Mouse (Mus musculus): ENCODE data around the gene Izumo1r. TPM values are rescaled to one million over a fixed set of nuclear protein-coding genes. Genes with fewer than 3 reads are reported as not detected.
A peak's percentile ranks its signal among the peaks of the same experiment; 100 is the strongest.

Izumo1r gene
- polyA plus RNA-seq, 1 experiment = not detected

DNA sequence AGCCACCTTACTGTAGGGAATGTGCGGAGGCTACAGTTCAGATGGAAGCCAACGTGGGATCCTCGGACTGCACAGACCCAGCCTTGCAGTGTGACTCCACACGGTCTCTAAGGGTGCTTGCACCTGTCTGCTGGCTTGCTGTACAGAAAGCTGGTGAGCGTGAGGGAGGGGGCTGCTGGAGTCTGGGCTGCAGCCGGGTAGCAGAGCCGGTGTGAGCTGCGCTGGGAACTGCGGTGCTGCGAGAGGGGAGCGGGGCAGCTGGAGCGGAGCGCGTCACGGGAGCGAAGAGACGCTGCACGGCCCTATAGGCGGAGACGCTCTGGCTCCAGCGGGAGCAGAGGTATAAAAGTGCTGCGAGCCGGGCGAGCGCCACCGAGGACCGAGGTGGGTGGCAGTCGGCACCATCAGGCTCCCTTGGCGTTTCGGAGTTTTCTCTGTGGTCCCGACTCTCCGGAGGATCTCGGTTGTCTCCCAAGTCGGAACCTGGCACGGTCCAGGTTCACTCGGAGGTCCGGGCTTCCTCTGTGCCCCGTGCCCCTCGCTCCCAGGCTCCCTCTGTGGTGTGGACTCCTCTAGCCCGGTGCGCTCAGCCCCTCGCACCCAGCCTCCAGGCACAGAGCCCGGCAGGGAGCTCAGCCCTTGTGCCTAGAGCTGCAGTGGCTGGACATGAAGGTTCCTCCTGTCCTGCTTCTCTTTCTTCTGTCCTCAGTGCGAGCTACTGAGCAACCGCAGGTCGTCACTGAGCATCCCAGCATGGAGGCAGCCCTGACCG is 43.7 kb downstream of the Izumo1r start, which contains the start of gene Gpr83:
Gpr83 (plus strand) TSS at position 343 of the 772 bp plus-strand sequence.
- DNase-seq = peak; percentile 17 to 36
- Histone ChIP-seq H3K4me3 (replicated peaks; ENCODE audit: insufficient read depth, low read depth, low read length) (peak within 1 kb of the TSS; percentile 49), H3K27ac (ENCODE audit: insufficient read depth, low read length) (no peak within 1 kb of the TSS), H3K27me3 (ENCODE audit: control insufficient read depth, insufficient read depth, low read length) (no peaks in the 10 kb centered on the region), H3K4me1 (ENCODE audit: control insufficient read depth, insufficient read depth, low read length) (peaks cover 9% of the 10 kb centered on the region)
- TF ChIP-seq CTCF (IDR thresholded peaks at IDR 0.05; ENCODE audit: borderline replicate concordance, insufficient read depth, low read depth, low read length) (no peak), POLR2A (IDR thresholded peaks at IDR 0.05; ENCODE audit: borderline replicate concordance, insufficient read depth, low read length) (no peak)
- under 1% methylated on average over 47 of the region's 47 CpGs for WGBS

DNA sequence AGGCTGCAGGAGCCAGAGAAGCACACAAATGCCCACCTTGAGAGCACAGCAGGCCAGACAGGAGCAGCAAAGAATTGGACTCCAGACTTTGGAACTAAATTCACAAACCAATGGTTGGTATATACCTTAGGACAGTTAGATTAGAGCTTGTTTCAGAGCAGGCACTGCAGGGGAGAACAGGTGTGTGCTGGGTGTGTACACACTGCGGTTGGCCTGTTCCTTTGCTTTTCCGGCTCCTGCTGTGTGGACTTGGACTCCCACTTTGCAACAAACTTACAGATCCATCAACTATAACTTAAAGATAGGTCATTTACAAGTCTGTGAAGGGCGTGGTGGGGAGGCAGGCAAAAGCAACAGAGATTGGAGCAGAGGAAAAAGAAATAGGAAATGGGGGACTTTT is 45.0 kb downstream of the Izumo1r start:
- no peak overlapping the region for H3K4me3 ChIP-seq (replicated peaks; ENCODE audit: insufficient read depth, low read depth, low read length)
- no peaks in the 10 kb centered on the region for H3K27me3 ChIP-seq (ENCODE audit: control insufficient read depth, insufficient read depth, low read length)
- no peak overlapping the region for H3K27ac ChIP-seq (ENCODE audit: insufficient read depth, low read length)
- TF ChIP-seq POLR2A (IDR thresholded peaks at IDR 0.05; ENCODE audit: borderline replicate concordance, insufficient read depth, low read length) (no peak), CTCF (IDR thresholded peaks at IDR 0.05; ENCODE audit: borderline replicate concordance, insufficient read depth, low read depth, low read length) (no peak)
- WGBS = 92% methylated on average over 3 of the region's 3 CpGs
- no peak for DNase-seq
- H3K4me1 ChIP-seq (ENCODE audit: control insufficient read depth, insufficient read depth, low read length) = peaks cover 9% of the 10 kb centered on the region

DNA sequence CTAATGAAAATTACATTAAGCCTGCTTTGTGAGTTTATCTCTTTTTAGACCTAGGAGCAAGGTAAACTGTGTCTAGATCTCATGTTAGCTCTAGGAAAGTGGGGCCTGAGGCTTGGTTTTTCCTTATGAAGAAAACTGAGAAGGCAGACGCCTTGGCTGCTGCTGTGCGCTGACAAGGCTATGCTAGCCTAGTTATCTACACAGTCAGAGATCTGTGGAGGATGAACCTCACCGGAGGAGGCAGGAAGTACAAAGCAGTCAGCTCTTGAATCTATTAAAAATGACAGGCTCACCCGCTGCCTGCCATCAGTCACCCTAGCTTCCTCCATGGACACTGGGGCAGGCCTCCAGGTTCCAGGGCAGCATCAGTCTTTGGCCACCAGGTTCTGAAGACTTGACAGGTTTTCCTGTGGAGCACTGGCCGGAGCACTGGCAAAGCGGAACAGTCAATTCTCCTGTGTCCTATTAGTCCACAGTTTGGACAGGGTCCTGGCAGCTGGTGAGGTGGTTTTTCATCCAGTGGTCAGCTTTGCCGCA is 45.5 kb downstream of the Izumo1r start:
- no peak overlapping the region for H3K4me3 ChIP-seq (replicated peaks; ENCODE audit: insufficient read depth, low read depth, low read length)
- H3K4me1 ChIP-seq (ENCODE audit: control insufficient read depth, insufficient read depth, low read length) = peaks cover 9% of the 10 kb centered on the region
- 47% methylated on average over 7 of the region's 7 CpGs for WGBS
- TF ChIP-seq CTCF (IDR thresholded peaks at IDR 0.05; ENCODE audit: borderline replicate concordance, insufficient read depth, low read depth, low read length) (no peak), POLR2A (IDR thresholded peaks at IDR 0.05; ENCODE audit: borderline replicate concordance, insufficient read depth, low read length) (no peak)
- no peak for DNase-seq
- no peak overlapping the region for H3K27ac ChIP-seq (ENCODE audit: insufficient read depth, low read length)
- H3K27me3 ChIP-seq (ENCODE audit: control insufficient read depth, insufficient read depth, low read length) = no peaks in the 10 kb centered on the region

DNA sequence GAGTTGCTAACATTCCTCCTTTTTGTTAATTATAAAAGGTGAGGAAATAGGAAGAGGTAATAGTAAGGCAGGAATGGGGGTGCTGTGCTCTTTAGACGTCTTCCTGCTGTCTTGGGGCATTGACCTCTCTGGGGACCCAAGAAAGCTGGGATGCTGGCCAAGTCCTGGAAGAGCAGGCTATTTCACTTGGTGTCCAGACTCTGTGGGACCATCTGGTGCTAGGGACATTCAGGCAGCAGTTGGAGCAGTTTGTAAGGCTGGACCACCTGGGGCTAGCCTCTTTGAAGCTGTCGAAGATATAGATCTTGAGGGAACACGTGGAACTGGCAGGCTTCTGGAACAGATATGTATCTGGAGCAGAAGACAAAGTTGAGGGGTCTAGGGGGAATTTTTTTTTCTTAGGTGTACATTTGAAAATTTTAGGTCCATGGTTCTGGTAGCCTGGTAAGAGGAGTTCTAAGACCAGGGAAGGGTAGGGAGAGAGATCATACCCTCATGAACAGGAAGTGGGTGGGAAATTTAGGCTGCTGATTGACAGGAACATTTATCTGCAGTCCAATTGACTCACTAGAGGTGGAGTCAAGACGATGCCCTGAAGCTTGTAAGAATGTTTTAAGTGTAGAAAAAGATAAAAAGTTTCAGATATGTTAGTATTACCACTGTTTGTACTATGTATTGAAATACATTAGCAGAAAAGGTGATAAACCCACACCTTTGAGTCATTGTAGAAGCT is 46.7 kb downstream of the Izumo1r start:
- no peak for TF ChIP-seq POLR2A (IDR thresholded peaks at IDR 0.05; ENCODE audit: borderline replicate concordance, insufficient read depth, low read length)
- no peak for TF ChIP-seq CTCF (IDR thresholded peaks at IDR 0.05; ENCODE audit: borderline replicate concordance, insufficient read depth, low read depth, low read length)

DNA sequence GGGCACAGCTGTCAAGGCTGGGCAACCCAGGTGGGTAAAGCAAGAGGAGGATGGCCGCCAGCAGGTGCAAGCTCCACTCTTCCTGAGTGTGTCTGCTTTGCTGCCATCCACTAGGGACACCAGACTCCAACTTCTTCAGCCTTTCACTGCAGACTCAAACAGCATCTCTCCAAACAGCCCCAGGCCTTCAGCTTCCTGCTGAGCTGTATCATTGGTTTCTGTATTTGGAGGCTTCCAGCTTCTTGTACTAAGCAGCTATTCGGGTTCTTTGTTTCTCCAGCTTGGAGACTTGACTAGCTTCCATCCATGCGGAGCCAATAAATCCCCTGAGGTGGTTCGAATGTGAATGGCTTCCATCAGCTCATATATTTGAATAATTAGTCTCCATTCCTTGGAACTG is 49.2 kb downstream of the Izumo1r start:
- no peak for TF ChIP-seq POLR2A (IDR thresholded peaks at IDR 0.05; ENCODE audit: borderline replicate concordance, insufficient read depth, low read length)
- TF ChIP-seq CTCF (IDR thresholded peaks at IDR 0.05; ENCODE audit: borderline replicate concordance, insufficient read depth, low read depth, low read length) = no peak
- peaks cover 9% of the 10 kb centered on the region for H3K4me1 ChIP-seq (ENCODE audit: control insufficient read depth, insufficient read depth, low read length)

More for the DNA sequence above, 46.7 kb downstream of the Izumo1r start:
- no peak overlapping the region for H3K27ac ChIP-seq (ENCODE audit: insufficient read depth, low read length)
- no peaks in the 10 kb centered on the region for H3K27me3 ChIP-seq (ENCODE audit: control insufficient read depth, insufficient read depth, low read length)
- H3K4me3 ChIP-seq (replicated peaks; ENCODE audit: insufficient read depth, low read depth, low read length) = no peak overlapping the region
- DNase-seq = peak in 1 of 2 experiments; percentile 49
- peaks cover 9% of the 10 kb centered on the region for H3K4me1 ChIP-seq (ENCODE audit: control insufficient read depth, insufficient read depth, low read length)
- 12% methylated on average over 4 of the region's 4 CpGs for WGBS

DNA sequence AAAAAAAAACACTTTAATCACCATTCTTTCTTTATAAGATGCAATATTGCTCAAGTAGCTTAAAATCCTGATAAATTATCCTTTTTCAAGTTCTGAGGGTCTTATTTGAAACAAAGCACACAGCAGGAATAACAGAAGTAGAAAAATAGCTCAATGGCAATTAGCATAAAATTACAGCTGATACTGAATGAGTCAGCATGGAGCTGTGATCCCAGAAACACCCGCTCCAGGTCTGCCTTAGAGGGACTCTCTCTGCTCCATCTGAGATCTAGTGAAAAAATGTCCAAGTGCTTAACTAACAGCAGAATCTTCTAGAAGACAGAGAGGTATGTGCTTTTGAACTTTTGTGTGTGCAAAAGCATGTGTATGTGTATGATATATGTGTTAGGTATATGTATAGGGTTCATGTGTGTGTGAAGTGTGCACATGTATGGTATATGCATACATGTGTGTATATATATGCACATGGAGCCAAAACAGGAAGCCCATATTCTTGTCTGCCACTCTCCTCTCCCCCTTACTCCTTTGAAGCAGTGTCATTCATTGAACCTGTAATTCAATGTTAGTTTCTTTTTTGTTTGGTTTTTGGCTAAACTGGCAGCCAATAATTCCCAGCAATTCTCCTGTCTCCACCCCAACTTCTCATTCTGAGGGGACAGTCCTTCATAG is 55.3 kb downstream of the Izumo1r start:
- 31% methylated on average over 1 of the region's 1 CpGs for WGBS
- Histone ChIP-seq H3K27ac (ENCODE audit: insufficient read depth, low read length) (no peak overlapping the region), H3K27me3 (ENCODE audit: control insufficient read depth, insufficient read depth, low read length) (no peaks in the 10 kb centered on the region), H3K4me3 (replicated peaks; ENCODE audit: insufficient read depth, low read depth, low read length) (no peak overlapping the region), H3K4me1 (ENCODE audit: control insufficient read depth, insufficient read depth, low read length) (no peaks in the 10 kb centered on the region)
- TF ChIP-seq CTCF (IDR thresholded peaks at IDR 0.05; ENCODE audit: borderline replicate concordance, insufficient read depth, low read depth, low read length) (no peak), POLR2A (IDR thresholded peaks at IDR 0.05; ENCODE audit: borderline replicate concordance, insufficient read depth, low read length) (no peak)
- no peak for DNase-seq

More for the DNA sequence above, 49.2 kb downstream of the Izumo1r start:
- Histone ChIP-seq H3K27ac (ENCODE audit: insufficient read depth, low read length) (no peak overlapping the region), H3K4me3 (replicated peaks; ENCODE audit: insufficient read depth, low read depth, low read length) (no peak overlapping the region), H3K27me3 (ENCODE audit: control insufficient read depth, insufficient read depth, low read length) (no peaks in the 10 kb centered on the region)
- WGBS = 52% methylated on average over 4 of the region's 4 CpGs
- no peak for DNase-seq

DNA sequence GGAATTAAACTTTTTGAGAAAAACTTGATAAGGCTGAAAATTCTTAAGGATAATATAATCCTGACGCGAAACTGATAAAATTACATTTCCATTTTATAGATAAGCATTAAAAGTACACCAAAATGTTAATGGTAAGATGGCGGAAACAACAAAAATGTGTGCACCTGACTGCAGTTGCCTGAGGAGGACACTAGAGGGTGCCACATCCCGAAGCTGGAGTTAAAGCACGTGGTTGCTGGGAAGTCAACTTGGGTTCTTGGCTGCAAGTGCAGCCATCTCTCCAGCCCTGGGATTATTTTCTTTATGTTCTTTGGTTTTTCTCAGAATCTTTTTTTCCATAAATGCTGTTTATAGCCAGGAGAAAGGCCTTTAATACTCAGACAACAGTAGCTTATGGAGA is 57.3 kb downstream of the Izumo1r start:
- Histone ChIP-seq H3K27me3 (ENCODE audit: control insufficient read depth, insufficient read depth, low read length) (no peaks in the 10 kb centered on the region), H3K4me1 (ENCODE audit: control insufficient read depth, insufficient read depth, low read length) (no peaks in the 10 kb centered on the region), H3K27ac (ENCODE audit: insufficient read depth, low read length) (no peak overlapping the region), H3K4me3 (replicated peaks; ENCODE audit: insufficient read depth, low read depth, low read length) (no peak overlapping the region)
- DNase-seq = no peak
- TF ChIP-seq CTCF (IDR thresholded peaks at IDR 0.05; ENCODE audit: borderline replicate concordance, insufficient read depth, low read depth, low read length) (peak; percentile 50; the same call in 1 of the 2 replicates), POLR2A (IDR thresholded peaks at IDR 0.05; ENCODE audit: borderline replicate concordance, insufficient read depth, low read length) (no peak)
- WGBS = 54% methylated on average over 5 of the region's 5 CpGs
